Mouse (Mus musculus) left cerebral cortex, postnatal 36 days (tissue): ENCODE measurements around the gene Osbpl6. TPM values are rescaled to one million over a fixed set of nuclear protein-coding genes. Genes with fewer than 3 reads are reported as not detected.
A peak's percentile ranks its signal among the peaks of the same experiment; 100 is the strongest.

ENCODE experiments used
- DNase-seq, 2 experiments: peaks; one replicate each; pipeline ENCODE4 v3.0.0; 2021 to 2022; ENCODE audit warnings: low spot score in 2 of 2, mixed read lengths in 1 of 2
- intact Hi-C: fragments of 180-260 bp; cut with DNase I; formaldehyde crosslinking; loops from one replicate; pipeline ENCODE4 v1.15.1; 2025
- total RNA-seq, 2 experiments: library from RNA; stranded (reverse); gene quantifications; 2 replicates each; pipeline ENCODE4 v1.2.3; 2021

Gene Osbpl6
- total RNA-seq, 2 experiments from 2014 or later: 43.0 to 60.1 TPM

DNA sequence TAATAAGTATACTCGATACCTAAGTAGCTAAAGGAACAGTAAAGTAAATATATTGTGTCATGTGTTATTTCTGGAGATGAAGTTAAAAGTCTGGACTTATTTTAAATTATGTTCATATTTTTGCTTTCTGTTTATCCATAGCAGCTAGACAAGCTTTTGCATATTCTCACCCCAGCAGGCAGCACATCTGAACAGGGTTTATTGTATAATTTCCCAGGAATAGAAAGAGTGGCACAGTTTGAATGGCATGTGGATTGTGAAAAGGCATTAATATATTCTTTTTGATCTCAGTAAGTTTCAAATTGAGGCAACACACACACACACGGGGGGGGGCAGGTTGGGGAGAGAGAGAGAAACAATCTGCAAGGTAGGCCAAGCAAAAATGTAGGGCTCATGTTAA lies 6.6 kb downstream of the Osbpl6 start:
- intact Hi-C loops: no loop called here
- no peak for DNase-seq

DNA sequence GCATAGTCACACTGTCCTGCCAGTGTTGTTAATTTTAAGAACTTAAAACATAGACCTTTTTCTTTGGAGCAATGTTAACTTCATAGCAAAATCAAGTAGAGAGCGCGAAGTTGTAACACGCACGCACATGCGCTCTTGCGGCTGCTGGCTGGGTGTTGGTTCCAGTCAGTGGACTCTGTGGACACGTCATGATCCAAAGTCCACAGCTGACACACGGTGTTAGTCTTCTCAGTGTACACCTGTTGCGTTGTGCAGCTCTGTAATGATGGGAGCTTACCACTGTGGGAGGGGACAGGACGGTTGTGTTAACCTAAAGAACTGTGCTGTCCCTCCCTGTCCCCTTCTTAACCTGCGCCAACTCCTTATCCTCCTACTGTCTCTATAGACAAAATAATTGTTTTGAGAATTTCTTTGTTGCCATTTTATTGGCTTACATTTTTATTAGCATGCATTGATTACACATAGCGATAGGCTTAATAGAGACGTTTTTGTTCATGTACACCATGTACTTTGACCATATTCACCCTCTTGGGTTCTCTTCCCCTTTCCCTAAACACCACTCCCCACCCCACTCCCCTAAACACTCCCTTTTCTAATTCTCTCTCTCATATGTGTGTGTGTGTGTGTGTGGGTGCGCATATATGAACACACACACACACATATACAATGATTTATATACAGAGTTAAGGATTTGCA lies 11.3 kb downstream of the Osbpl6 start:
- no peak for DNase-seq
- intact Hi-C loops: no loop called here

DNA sequence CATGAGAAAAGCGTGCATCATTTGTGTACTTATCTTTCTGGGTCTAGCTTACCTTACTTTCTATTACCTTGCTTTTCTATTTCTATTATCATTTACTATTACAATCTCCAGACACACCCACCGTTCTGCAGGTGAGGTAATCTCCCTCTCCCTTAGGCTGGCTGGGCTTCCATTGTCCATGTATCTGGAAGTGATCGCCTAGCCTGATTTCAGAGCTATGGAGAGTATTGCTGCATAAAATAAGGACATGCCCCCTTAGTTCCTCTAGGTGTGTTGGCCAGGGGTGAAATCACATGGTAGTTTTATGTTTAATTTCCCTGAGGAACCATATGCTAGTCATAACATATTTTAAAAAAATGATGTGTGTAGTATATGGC lies 11.8 kb downstream of the Osbpl6 start:
- intact Hi-C loops: no loop called here

DNA sequence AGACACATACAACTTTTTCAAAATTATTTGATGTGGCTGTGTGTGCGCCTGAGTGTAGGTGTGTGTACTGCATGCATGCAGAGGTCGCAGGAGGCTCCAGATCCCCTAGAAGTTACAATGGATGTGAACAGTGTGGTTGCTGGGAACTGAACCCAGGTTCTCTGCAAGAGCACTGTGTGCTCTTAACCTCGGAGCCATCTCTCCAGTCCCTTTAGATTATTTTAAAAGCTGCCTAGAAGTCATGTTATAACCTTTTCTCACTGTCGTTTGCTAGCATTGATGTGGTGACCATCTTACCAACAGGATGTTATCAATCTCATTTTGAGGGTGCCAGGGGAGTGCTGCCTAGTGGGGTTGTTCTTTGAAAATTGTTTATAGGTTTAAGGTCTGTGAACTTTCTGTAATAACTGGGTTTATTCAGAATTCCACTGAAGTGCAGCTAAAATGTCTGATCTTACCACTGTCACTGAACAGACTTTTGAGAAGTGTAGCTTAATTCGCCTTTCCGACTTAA lies 15.2 kb downstream of the Osbpl6 start:
- no peak for DNase-seq
- intact Hi-C loops: no loop called here

More for the DNA sequence above, 11.8 kb downstream of the Osbpl6 start:
- DNase-seq: no peak

DNA sequence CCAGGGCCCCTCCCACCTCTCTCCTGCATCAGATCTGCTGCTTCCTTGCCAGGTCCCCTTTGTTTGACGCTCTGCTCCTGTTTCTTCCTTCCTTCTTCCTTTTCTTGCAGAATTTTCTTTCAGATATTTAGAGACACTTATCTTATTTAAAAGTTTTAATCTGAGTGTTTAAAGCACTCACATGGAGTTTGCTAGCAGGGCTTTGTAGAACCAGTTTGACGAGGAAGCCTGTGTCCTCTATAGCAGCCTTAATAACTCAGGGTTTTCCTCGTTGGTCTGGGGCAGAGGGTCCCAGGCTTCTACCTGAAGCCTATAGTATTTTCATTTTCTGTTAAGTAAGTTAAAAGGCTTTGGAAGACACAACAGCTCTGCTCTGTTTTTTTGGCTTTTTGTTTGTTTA lies 20.5 kb downstream of the Osbpl6 start:
- no peak for DNase-seq
- intact Hi-C loops: no loop called here

DNA sequence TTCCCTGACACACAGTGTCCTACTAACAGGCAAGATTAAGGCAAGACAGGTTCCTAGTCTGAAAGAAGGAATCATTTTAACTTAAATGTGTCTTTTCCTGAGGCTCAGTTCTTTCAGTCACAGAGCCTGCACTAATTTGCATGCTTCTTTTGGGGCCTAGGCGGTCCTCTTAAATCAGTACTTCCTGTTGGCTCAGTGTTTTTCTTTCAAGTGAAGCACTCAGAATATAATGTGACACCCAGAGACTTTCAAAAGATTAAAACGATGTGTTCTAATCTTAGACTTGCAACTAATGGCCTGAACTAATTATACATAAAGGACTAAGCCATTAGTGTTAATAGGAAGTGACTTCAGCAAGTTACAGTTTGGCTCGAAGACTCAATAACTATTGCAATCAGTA lies 23.0 kb downstream of the Osbpl6 start:
- DNase-seq: no peak
- intact Hi-C loops: no loop called here

DNA sequence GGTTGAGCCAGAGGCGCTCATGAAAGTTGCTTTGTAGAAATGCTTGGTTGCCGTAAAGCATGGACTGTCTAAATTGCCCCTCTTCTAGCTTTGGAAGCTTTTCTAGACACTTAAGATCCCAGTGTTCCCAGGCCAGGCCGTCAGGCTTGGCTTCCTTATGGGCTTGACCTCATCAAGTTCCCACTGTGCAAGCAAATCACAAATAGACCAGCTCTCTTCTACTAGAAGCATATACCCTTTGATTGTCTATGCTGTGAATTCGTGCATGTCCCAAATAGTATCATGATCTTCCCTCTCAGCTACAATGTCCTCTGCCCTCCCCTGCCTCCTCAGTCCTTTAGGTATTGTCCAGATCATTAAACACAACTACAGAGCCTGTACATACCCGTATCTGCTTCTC lies 23.5 kb downstream of the Osbpl6 start:
- no peak for DNase-seq
- intact Hi-C loops: no loop called here

DNA sequence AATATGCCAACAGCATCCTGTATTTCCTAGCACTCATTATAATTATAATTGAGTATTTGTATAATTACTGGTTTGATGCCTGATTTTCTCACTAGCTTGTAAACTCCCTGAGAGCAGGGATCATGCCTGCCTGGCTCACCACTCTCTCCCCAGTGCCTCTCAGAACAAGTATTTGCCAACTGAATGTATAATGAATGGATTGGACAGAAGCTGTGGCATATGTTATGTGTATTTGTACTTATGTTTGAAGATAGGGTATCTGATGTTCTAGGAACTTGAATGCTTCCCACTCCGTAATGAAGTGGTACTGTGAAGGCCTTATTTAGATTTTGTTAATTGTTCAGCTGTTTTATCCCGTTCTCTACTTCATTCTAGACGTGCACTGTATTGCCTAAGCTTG lies 24.2 kb downstream of the Osbpl6 start:
- intact Hi-C loops: no loop called here
- DNase-seq: no peak

DNA sequence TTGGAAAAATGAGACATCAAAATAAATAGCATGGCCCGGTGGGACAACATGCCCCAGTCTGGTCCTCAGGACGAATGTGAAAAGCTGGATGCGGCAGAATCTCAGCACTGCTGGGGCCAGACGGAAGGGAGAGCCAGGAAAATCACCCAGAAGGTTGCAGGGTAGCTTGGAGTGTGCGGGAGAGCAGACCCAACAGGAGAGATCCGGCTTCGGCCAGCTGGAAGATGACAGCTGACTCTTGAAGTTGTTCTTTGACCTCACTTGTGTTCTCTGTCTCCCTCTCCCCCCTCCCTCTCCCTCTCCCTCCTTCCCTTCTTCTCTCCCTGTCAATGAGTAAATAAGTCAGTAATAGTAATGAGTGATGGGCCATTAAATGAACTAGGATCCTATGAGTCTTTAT lies 27.9 kb downstream of the Osbpl6 start:
- intact Hi-C loops: no loop called here
- no peak for DNase-seq

DNA sequence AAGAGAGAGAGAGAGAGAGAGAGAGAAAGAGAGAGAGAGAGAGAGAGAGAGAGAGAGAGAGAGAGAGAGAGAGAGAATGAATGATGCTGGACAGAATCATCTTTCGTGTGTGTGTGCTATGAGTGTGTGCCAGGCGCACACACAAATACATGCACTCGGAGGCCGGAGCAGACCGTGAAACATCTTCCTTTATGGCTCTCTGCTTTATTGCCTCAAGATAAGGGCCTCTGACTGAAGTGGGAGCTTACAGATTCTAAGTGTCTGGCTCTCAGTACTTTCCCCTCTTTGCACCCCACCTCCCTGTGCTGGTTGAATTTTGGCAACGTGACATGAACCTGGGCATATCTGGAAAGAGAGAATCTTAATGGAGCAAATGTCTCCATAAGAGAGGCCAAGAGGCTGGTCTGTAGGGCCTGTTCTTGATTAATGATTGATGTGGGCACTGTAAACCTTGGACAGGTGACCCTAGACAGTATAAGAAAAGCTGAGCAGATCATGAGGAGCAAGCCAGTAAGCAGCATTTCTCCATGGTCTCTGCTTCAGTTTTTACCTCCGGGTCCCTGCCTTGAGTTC lies 29.4 kb downstream of the Osbpl6 start:
- no peak for DNase-seq
- intact Hi-C loops: no loop called here

DNA sequence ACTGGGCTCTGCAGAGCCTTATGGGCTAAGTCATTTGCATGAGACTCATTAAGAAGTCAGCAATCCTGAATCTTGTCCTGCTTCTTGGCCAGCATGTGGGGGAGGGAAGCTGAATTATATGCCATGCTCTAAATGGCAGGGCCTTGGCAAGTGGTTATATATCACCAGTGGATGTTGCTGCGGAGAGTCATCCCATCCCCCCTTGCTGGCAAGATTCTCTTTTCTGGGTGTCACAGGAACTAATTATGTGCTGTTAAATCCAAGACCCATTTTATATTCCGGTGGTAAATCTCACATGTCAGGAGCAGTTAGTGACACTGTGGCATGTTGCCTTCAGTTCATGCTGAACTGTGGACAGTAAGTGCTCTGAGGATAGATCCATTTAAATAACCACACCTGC lies 31.1 kb downstream of the Osbpl6 start:
- intact Hi-C loops: no loop called here
- no peak for DNase-seq

DNA sequence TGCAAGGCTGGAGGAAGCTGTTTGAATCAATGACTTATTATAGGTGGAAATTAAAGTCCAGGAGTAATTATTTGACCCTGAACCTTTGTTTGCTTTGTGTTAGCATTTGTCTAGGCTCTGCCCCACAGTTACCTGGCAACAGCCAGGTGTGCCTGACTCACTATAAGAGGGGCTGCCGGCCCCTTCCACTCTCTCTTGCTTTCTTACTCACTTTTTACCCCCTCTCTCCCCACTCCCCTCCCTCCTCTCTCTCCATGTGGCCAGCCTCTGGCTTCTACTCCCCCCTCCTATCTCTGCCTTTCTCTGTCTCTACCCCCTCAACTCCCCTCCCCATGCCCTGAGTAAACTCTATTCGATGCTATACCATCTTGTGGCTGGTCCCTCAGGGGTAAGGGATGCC lies 33.2 kb downstream of the Osbpl6 start:
- no peak for DNase-seq
- intact Hi-C loops: no loop called here

DNA sequence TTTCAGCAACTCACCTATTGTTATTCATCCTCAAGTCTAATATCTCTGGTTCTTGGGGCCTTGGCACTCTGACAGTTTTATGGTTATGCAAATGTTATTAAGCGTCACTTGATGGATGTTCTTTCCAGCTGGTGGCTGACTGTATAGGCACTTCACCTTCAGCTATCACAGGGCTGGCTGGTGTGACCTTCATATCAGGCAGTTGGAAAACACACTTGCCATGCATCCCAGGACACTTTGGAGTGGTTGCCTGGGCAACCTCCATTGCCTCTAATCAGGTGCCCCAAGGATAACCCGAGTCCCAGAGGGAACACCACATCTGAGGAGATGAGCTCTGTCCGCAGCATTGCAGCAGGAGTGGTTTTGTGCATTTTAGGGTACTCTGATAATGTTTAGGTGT lies 35.8 kb downstream of the Osbpl6 start:
- no peak for DNase-seq
- intact Hi-C loops: no loop called here

DNA sequence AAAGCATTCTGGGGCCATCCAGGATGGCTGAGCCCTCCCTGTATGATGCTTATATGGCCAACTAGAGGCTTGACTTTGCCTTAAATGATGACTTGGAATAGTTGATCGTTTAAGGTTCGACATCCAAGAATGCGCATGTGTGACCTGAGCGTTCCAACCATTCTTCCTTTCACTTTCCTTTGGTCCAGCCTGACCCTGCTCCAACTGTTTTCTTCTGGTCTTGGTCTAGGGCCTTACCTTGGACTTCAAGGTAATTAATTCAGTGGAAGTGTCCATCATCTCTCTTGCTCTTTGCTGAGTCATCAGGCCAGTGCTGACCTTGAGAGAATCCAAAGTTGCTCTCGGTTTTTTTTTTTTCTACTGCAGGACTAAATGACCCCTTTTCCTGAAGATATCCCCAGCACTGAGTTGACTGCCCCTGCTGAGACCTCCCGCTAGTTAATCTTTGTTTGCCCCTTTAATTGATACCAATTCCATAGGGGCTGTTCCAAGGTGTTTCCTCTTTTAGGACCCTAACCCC lies 43.6 kb downstream of the Osbpl6 start:
- intact Hi-C loops: no loop called here
- no peak for DNase-seq

DNA sequence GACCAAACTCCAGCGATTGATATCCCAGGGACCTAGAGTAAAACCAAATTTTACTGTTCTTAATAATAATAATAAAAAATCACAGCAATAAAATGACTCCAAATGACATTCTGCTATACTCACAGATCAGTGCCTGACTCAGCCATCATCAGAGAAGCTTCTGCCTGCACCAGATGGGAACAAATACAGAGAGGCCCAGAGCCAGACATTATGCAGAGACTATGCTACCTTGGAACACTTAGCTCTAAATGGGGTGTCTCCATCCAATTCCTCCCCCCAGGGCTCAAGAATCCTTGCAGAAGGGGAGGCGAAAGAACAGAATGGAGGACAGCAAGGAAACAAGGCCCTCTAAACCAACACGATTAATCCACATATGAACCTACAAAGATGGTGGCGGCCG lies 60.4 kb downstream of the Osbpl6 start:
- DNase-seq: no peak
- intact Hi-C loops: no loop called here

DNA sequence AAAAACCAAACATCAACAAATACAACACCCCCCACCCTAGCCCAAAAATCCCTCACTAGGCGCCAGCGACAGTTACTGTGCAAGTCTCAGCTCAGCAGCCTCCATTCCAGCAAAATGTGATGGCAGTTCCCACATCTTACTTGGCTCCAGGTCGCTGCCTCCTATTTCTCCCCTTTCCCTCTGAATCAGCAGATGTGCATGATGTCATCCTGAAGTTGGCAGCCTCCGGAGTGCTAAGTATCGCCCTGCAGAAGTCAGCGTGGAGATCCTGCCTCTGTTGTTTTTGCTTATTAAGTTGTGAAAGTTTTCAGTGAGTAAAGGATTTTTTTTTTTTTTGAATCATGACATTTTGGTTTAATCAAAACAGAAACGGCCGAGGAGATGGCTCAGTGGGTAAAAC lies 61.9 kb downstream of the Osbpl6 start:
- intact Hi-C loops: no loop called here

DNA sequence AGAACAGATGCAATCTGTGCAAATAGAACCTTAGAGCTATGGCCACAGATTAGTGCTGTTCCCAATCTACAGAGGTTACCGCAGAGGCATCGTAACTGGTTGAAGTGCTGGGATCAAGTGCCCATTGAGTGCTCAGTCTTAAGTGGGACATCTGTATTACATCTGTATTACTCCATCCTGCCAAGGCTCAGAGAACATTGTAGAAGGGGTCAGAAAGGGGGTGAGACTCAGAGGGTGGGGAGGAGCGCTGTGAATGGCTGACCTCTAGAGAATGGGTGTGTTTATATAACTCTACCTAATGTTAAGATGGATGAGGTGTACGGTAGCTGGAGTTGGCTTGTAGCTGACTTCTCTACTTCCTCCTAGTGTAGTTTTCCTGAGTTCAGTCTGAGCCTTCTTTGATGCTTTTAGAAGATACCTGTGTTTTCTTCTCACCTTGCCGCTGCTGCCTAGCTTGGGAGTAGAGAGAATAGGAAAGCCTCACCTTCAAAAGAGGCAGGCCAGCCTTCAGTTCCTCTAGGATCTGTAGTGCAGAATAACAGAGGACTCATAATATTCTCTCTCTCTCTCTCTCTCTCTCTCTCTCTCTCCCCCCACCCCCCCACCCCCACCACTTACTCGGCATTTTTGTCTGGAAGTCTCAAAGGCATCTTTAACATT lies 62.9 kb downstream of the Osbpl6 start:
- DNase-seq: no peak
- intact Hi-C loops: no loop called here

More for the DNA sequence above, 61.9 kb downstream of the Osbpl6 start:
- DNase-seq: peak; percentile 55 to 57

DNA sequence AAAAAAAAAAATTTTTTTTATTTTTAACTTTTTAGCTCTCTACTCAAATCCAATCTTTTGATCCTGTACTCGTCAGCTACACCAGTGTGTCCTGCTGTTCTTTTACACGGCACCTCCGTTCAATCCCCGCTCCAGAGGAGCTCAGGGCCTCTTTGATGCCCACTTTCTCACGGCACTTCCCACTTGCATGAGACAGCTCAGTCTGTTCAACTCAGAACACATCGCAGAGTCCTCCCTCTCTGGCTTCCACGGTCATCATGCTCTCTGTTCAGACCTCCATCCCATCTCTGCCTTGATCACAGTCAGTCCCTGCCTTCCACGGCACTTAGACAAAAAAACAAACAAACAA lies 63.4 kb downstream of the Osbpl6 start:
- no peak for DNase-seq
- intact Hi-C loops: no loop called here

DNA sequence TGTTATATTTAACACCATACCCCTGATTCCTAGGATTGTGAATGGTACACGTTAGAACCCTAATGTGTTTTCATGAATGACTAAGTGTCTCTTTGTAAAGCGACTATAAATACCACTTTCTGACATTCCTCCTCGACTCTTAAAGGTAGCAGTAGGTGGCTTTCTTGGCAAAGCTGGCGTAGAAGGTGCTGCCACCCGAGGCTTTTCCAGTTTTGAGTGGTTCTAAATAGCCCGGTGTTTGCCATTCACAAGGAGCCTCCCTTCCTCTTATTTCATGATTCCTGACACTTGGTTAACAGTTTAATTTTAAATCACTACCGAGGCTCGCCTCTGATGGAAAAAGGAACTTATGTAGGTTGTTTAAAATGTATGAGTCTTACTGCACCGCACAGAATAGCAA lies 64.1 kb downstream of the Osbpl6 start:
- intact Hi-C loops: no loop called here
- DNase-seq: no peak

DNA sequence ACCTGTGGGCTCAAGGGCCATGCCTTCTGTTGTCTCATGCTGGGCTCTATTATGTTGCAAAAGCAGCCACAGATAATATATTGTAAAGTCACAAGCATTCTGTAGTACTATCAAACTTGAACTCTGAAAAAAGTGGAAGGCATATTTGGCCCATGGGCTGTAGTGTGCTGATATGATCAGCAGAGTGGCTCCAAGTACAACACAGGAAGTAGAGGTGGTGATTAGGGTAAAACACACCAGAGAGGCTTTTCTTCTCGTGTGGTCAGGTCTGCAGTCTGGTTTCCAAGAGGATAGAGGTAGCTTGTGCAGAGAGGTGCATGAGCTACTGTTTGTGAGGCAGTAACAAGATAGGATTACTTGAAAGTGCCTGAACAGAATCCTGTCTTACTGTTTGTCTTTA lies 69.5 kb downstream of the Osbpl6 start:
- intact Hi-C loops: no loop called here
- DNase-seq: no peak

DNA sequence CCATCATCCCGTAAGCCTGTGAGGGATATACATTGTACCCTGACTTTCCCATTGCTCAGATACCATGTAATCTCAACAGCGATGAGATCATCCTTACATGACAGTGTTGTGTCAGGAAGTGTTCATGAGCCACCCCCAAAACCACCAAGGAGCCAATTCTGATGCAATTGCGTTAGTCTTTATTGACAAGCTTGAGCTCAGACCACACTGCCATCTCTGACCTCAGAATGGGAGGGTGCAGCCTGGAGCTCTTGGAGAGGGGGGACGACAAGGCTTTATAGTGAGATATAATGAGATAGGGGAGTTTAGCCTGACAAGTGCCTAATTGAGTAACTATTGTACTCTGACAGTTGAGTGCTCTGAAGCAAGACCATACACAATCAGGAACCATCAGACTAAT lies 82.5 kb downstream of the Osbpl6 start:
- DNase-seq: no peak
- intact Hi-C loops: no loop called here
